Mouse (Mus musculus): ENCODE data around the gene Clec2l.

Clec2l gene

GRCm38 (mm10) chr6:38662714-38663615 lies at the start of gene Clec2l:
TSS of gene Clec2l (plus strand) at chr6:38663069.
- DNase-seq (ENCODE audit: low spot score) = peak; percentile 16

- DNase-seq (ENCODE audit: low spot score) = no peak
These were observed 40.5 kb upstream of the Clec2l start for GRCm38 (mm10) chr6:38622406-38622805.

- no peak for DNase-seq (ENCODE audit: low spot score)
These were observed 39.4 kb upstream of the Clec2l start for GRCm38 (mm10) chr6:38623457-38623856.

GRCm38 (mm10) chr6:38624439-38624838 lies 38.4 kb upstream of the Clec2l start:
- DNase-seq (ENCODE audit: low spot score) = no peak

GRCm38 (mm10) chr6:38626086-38626485 lies 36.8 kb upstream of the Clec2l start:
- no peak for DNase-seq (ENCODE audit: low spot score)

- DNase-seq (ENCODE audit: low spot score) = no peak
These were observed 35.8 kb upstream of the Clec2l start for GRCm38 (mm10) chr6:38627081-38627480.

- no peak for DNase-seq (ENCODE audit: low spot score)
These were observed 35.4 kb upstream of the Clec2l start for GRCm38 (mm10) chr6:38627486-38627885.

- DNase-seq (ENCODE audit: low spot score) = no peak
These were observed 33.3 kb upstream of the Clec2l start for GRCm38 (mm10) chr6:38629556-38629955.

GRCm38 (mm10) chr6:38632826-38633225 lies 30.0 kb upstream of the Clec2l start:
- DNase-seq (ENCODE audit: low spot score) = no peak

- no peak for DNase-seq (ENCODE audit: low spot score)
These were observed 28.4 kb upstream of the Clec2l start for GRCm38 (mm10) chr6:38634461-38634860.

GRCm38 (mm10) chr6:38635941-38636851 lies 26.7 kb upstream of the Clec2l start:
- DNase-seq (ENCODE audit: low spot score) = peak; percentile 55

GRCm38 (mm10) chr6:38636852-38637618 lies 25.8 kb upstream of the Clec2l start, which contains the start of gene Klrg2:
TSS of gene Klrg2 (minus strand) at chr6:38637242.
- peak; percentile 78 for DNase-seq (ENCODE audit: low spot score)

GRCm38 (mm10) chr6:38640401-38640800 lies 22.5 kb upstream of the Clec2l start:
- DNase-seq (ENCODE audit: low spot score) = no peak

GRCm38 (mm10) chr6:38641228-38641627 lies 21.6 kb upstream of the Clec2l start:
- no peak for DNase-seq (ENCODE audit: low spot score)

GRCm38 (mm10) chr6:38641645-38642044 lies 21.2 kb upstream of the Clec2l start:
- no peak for DNase-seq (ENCODE audit: low spot score)

GRCm38 (mm10) chr6:38642593-38642992 lies 20.3 kb upstream of the Clec2l start:
- peak; percentile 45 for DNase-seq (ENCODE audit: low spot score)

- no peak for DNase-seq (ENCODE audit: low spot score)
These were observed 19.8 kb upstream of the Clec2l start for GRCm38 (mm10) chr6:38643039-38643438.

GRCm38 (mm10) chr6:38649545-38649944 lies 13.3 kb upstream of the Clec2l start:
- DNase-seq (ENCODE audit: low spot score) = no peak

- peak; percentile 71 for DNase-seq (ENCODE audit: low spot score)
These were observed 12.5 kb upstream of the Clec2l start for GRCm38 (mm10) chr6:38650263-38650937.

- no peak for DNase-seq (ENCODE audit: low spot score)
These were observed 1.2 kb upstream of the Clec2l start for GRCm38 (mm10) chr6:38661626-38662025.

- DNase-seq (ENCODE audit: low spot score) = no peak
These were observed 6.7 kb downstream of the Clec2l start for GRCm38 (mm10) chr6:38669580-38669979.
